Mouse (Mus musculus) cortical plate, adult 2 months (tissue): ENCODE results near the gene Plxnb2. TPM values are rescaled to one million over a fixed set of nuclear protein-coding genes. Genes with fewer than 3 reads are reported as not detected.

Experiments used
- H3K27ac ChIP-seq: fragments of 200-500 bp; 2 replicates; pipeline ENCODE4 v1.5.1; 2012; ENCODE audit warnings: low read length, control low read depth, inconsistent platforms; ENCODE audit not compliant: insufficient read depth
- H3K4me1 ChIP-seq: fragments of 200-500 bp; 2 replicates; pipeline ENCODE4 v1.6.1; 2011; ENCODE audit warnings: low read length; ENCODE audit not compliant: control insufficient read depth, insufficient read depth
- H3K4me3 ChIP-seq: fragments of 200-500 bp; 2 replicates; pipeline ENCODE4 v1.5.1; 2011; ENCODE audit warnings: mild to moderate bottlenecking, low read length, control low read depth; ENCODE audit not compliant: insufficient read depth
- CTCF ChIP-seq: fragments of 200-500 bp; IDR thresholded peaks from 2 replicates; pipeline ENCODE4 v1.5.1; 2011; ENCODE audit warnings: mild to moderate bottlenecking, control low read depth, low read length; ENCODE audit not compliant: insufficient read depth; ENCODE audit errors: extremely low read depth
- POLR2A ChIP-seq: fragments of 200-500 bp; IDR thresholded peaks from 2 replicates; pipeline ENCODE4 v1.6.1; 2011; ENCODE audit warnings: mild to moderate bottlenecking, low read length, control low read depth; ENCODE audit not compliant: insufficient read depth; ENCODE audit errors: extremely low read depth
- polyA plus RNA-seq: library from polyadenylated mRNA; depleted of rRNA; stranded (reverse); fragments of >200 nt; gene quantifications from 2 replicates; pipeline ENCODE4 v1.2.3, GENCODE M21; 2012

The Plxnb2 gene
- polyA plus RNA-seq, 1 experiment: 52.9 TPM

DNA sequence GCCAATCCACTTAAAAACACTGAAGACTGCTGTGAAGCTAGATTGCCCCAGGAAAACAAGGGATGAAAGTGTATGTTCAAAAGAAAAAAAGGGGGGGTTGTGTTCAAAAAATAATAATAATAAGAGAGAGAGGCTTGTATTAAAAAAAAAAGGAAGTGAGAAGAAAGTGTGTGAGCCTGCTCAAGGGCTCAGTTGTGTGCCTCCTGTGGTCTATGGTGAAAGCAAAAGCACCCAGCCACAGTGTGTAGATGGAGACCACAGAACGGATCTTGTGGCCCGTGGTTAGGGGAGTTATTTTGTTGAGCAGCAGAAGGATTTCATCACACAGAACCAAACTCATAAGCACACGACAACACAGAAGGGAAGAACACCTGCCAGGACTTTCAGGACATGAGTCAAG lies 49.3 kb downstream of the Plxnb2 start:
- no peak overlapping the region for H3K27ac ChIP-seq
- TF ChIP-seq POLR2A: no peak
- no peak for TF ChIP-seq CTCF
- H3K4me1 ChIP-seq: peaks cover 3% of the 10 kb centered on the region; the same call in 1 of the 2 replicates
- H3K4me3 ChIP-seq: no peak overlapping the region

DNA sequence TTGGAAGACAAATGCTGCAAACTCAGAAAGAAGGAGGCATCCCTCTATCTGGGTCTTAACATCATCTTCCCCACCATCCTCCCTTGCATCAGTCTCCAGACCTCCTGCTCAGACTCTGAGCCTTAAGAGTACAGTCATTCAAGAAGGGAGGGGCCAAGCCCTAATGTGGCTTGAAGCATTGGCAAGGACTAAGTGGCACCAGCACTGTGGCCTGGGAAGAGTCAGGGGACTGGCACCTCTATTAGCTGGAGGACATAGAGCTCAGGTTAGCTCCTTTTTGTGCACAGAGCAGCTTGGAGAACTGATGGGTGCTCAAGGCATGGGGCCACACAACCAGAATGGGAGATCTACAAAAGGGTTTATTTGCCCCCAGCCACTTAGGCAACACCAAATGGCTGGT lies 50.3 kb downstream of the Plxnb2 start:
- no peak for TF ChIP-seq POLR2A
- no peak for TF ChIP-seq CTCF
- Histone ChIP-seq H3K4me1 (peaks cover 3% of the 10 kb centered on the region; the same call in 1 of the 2 replicates), H3K27ac (no peak overlapping the region), H3K4me3 (no peak overlapping the region)

DNA sequence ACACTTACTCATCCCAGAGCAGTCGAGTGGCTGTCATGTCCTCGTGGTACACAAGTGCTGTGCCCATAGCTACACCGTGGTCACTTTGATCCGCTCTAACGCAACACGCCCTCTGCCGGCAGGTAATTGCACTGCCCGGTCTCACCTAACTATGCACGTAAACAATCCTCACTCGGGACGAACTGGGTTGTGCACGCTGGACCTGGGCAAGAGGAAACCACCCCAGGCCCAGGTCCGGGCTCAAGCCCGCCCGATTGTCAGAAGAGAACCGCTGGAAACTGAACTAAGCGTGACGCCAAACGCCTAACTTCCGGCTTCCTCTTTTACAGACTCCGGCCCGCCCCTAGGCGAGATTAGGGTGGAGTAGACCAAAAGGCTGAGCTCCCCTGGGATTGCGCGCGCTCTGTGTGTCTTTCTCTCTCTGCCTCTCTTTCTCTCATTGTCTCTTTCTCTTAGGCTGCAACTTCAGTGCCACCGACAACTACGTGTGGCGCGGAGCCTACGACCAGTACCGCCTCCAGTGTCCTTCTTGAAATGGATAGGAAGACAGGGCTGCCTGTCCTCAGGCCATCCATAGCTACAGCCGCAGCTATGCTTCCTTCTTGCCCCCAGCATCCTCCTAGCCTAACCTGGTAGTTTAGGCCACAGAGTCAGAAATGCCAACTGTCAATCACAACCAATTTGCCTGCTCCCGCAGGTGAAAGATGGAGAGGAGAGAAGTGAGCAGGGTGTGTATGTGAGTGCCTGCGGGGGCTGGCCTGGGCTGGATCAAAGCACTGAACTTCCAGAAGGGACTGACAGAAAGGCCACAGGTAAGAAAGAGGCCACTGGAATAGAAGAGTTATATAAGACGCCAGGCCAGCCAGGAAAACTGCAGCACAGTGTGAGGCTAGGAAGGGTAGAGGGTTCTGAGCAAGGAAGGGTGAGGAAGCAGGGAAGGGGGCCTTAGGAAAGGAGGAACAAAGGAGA lies 51.9 kb downstream of the Plxnb2 start, which contains the start of gene Hdac10:
Gene Hdac10, minus strand, starts transcription at position 319 of the 969 bp plus-strand sequence.
- peak within 1 kb of the TSS; percentile 57 for H3K4me3 ChIP-seq
- peak within 1 kb of the TSS; percentile 38 for H3K27ac ChIP-seq
- H3K4me1 ChIP-seq: peaks cover 3% of the 10 kb centered on the region; the same call in 1 of the 2 replicates
- peak; percentile 55; the same call in 1 of the 2 replicates for TF ChIP-seq POLR2A
- TF ChIP-seq CTCF: peak; percentile 88

DNA sequence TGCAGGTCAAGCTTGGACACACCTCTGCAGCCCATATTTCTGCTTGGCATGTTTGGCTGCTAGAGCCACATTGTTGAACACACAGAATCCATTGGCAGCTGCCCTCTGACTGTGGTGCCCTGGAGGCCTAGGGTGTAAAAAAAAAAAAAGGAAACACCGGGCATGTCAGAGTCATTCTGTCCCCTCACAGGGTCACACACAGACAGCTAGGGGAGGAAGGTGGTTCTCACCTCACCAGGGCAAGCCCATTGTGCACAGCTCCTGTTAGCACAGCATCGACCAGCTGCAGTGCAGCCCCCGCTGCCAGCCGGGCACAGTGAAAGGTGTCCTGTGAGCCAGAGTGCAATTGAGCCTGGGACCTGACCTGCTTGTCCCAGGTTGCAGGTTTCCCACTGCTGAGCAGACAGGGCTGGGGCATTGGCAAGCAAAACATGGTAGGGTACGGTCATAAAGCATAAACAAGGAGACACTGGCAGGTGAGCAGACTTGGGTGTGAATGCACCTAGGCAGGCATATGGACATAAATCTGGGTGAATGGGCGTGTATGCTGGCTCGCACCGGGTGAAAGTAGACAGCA lies 53.1 kb downstream of the Plxnb2 start:
- no peak overlapping the region for H3K27ac ChIP-seq
- peak overlapping the region; percentile 57 for H3K4me3 ChIP-seq

GRCm38 (mm10) chr15:89126622-89127021 lies 54.0 kb downstream of the Plxnb2 start:
- TF ChIP-seq POLR2A: no peak
- no peak for TF ChIP-seq CTCF
- Histone ChIP-seq H3K27ac (no peak overlapping the region), H3K4me1 (peaks cover 6% of the 10 kb centered on the region), H3K4me3 (no peak overlapping the region)

More for the DNA sequence above, 53.1 kb downstream of the Plxnb2 start:
- H3K4me1 ChIP-seq: peaks cover 3% of the 10 kb centered on the region; the same call in 1 of the 2 replicates
- no peak for TF ChIP-seq CTCF
- TF ChIP-seq POLR2A: no peak

GRCm38 (mm10) chr15:89125351-89125750 lies 55.2 kb downstream of the Plxnb2 start:
- Histone ChIP-seq H3K4me1 (peaks cover 8% of the 10 kb centered on the region), H3K4me3 (no peak overlapping the region), H3K27ac (no peak overlapping the region)
- TF ChIP-seq CTCF (no peak), POLR2A (no peak)

DNA sequence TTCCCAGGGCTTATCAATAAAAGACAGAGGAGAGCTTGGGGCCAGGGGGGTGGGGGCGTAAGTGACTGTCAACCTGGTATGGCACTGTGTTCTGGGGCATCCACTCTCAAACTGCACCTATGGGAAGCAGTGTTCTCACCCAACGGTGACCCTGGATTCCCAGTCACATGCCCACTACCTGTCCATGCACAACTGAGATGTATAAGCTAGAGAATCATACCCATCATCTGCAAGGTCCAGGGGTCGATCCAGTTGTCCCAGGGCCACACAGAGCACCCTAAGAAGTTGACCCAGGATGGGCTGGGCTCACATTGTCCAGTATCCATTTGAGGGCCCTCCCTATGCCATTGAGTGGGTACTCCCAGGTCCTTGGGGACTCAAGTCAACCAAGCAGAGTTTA lies 56.3 kb downstream of the Plxnb2 start:
- H3K4me3 ChIP-seq: no peak overlapping the region
- H3K4me1 ChIP-seq: peaks cover 12% of the 10 kb centered on the region
- no peak overlapping the region for H3K27ac ChIP-seq
- TF ChIP-seq CTCF (no peak), POLR2A (no peak)

GRCm38 (mm10) chr15:89123595-89123994 lies 57.0 kb downstream of the Plxnb2 start:
- H3K4me1 ChIP-seq: peaks cover 12% of the 10 kb centered on the region
- 0 out of 2 replicates have a peak, but pooled peaks have one; percentile 27 for TF ChIP-seq POLR2A
- peak; percentile 31 for TF ChIP-seq CTCF

DNA sequence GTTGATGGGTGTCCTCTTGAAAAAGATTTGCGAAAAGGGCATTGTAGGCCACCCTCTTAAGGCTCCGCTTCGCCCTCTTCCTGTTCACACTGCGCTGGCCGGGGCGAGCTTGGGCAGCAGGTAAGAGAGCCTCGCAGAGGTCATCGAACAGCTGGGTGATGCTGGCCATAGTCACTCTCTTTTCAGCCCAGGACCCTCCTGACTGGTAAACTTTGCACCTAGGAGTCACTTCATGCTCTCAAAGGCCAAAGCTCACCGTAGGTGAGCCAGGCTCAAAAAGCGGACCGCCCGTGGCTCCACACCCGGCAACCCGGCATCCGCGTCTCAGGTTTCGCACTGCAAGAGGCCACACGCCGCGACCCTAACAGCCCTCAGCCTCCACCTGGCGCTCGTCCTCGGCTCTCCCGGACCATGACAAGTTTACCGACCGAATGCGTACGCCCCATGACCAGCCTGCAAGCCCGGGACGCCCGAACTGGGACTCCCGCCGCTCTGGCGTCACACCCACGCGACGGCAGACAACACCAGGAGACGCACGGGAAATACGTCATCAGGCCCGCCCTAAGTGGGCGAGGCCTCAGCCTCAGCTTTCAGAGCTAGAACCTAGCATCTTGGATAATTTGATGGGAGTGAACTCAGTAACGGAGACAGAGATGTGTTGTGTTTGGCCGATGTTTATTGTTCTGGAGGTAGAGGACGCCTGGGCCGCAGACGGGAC lies 57.8 kb downstream of the Plxnb2 start, which contains the start of gene Tubgcp6:
Gene Tubgcp6, minus strand, starts transcription at position 464 of the 718 bp plus-strand sequence.
- peaks cover 12% of the 10 kb centered on the region for H3K4me1 ChIP-seq
- TF ChIP-seq CTCF (no peak), POLR2A (peak; percentile 95)
- H3K27ac ChIP-seq: peak within 1 kb of the TSS; percentile 9
- H3K4me3 ChIP-seq: peak within 1 kb of the TSS; percentile 68

More at GRCm38 (mm10) chr15:89123595-89123994, 57.0 kb downstream of the Plxnb2 start:
- Histone ChIP-seq H3K27ac (peak overlapping the region; percentile 9), H3K4me3 (peak overlapping the region; percentile 68)
